8 mouse cellular contexts compared by ENCODE assay signal in the genomic region with DNA sequence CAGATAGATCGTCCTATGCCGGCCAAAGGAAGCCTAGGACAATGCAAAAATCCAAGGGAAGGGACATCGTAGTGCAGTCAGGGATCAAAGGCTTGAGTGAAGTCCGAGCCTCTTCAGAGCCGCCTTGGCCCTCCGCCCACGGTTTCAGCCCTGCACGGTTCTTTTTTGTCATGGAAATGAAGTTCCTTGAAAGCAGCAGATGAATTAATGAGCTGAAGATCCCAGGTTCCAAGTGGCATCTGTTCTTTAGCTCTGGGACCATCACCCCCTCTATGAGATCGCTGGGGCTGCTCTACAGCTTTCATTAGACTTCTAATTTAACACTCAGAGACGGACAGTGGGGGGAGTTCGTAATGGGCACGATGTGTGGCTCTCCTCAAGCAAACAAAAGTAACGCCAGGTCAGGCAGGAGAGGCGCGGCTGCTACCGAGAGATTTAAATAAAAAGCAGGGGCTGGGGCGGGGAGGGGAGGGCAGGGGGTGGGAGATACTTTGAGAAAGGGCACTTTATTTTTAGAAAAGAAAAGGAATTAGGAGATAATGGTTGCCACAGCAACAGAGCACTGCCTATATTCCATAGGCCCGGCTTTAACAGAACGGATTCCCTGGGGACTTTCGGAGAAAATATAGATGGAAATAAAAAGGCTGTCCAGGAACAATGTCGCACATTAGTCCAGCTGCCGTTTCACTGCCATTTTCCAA.
DNase-seq lines count a peak whose midpoint lies in the region; ATAC-seq and TF ChIP-seq lines count a peak whose summit lies in the region.

No protein-coding gene starts in this region.

- 8% methylated on average over 22 of the region's 22 CpGs for WGBS in embryonic facial prominence, embryonic 12.5 days

- no peak overlapping the region for H3K9ac ChIP-seq in embryonic facial prominence, embryonic 12.5 days

- H3K4me2 ChIP-seq in embryonic facial prominence, embryonic 12.5 days (replicated peaks) = peak overlapping the region; percentile 36

- intact Hi-C loops in heart, postnatal 25 days (cut with DNase I) = no loop called here

- no peaks in the 10 kb centered on the region for H3K36me3 ChIP-seq in E14TG2a.4 (ENCODE audit: insufficient read depth, low read length)
- no peaks in the 10 kb centered on the region for H3K36me3 ChIP-seq in embryonic facial prominence, embryonic 12.5 days

- H3K27me3 ChIP-seq in E14TG2a.4 (ENCODE audit: insufficient read depth, low read length) = peaks cover 35% of the 10 kb centered on the region
- H3K27me3 ChIP-seq in embryonic facial prominence, embryonic 12.5 days = 0 out of 2 replicates have a peak, but pooled peaks cover 8% of the 10 kb centered on the region

- DNase-seq in heart, adult 11 months = peak; percentile 34
- no peak for DNase-seq in heart, postnatal 25 days (ENCODE audit: low spot score)
- DNase-seq in mesoderm, embryonic 11.5 days (ENCODE audit: low read depth, low spot score) = peak; percentile 85
- DNase-seq in layer of hippocampus, adult 11-12 months (ENCODE audit: low spot score) = no peak
- no peak for DNase-seq in liver

- TF ChIP-seq CTCF in E14TG2a.4 (conservative IDR thresholded peaks at IDR 0.05; ENCODE audit: low read length) = no peak

- H3K9me3 ChIP-seq in E14TG2a.4 (ENCODE audit: low read length) = peaks cover 5% of the 10 kb centered on the region
- H3K9me3 ChIP-seq in embryonic facial prominence, embryonic 12.5 days = no peaks in the 10 kb centered on the region

- H3K27ac ChIP-seq in embryonic facial prominence, embryonic 12.5 days = no peak overlapping the region

- H3K4me1 ChIP-seq in E14TG2a.4 (replicated peaks; ENCODE audit: low read depth, low read length) = peaks cover 30% of the 10 kb centered on the region
- H3K4me1 ChIP-seq in embryonic facial prominence, embryonic 12.5 days = peaks cover 8% of the 10 kb centered on the region; the same call in 1 of the 2 replicates

- ATAC-seq in embryonic facial prominence, embryonic 12.5 days (ENCODE audit: insufficient number of reproducible peaks, insufficient read depth, low FRiP score, low TSS enrichment) = 0 out of 2 replicates have a peak, but pooled peaks have one; percentile 15
- ATAC-seq in activated CD4-positive, CD25-positive, alpha-beta regulatory T cell, adult 4 months = no peak

- peak overlapping the region; percentile 46; the same call in 1 of the 2 replicates for H3K4me3 ChIP-seq in E14TG2a.4 (replicated peaks; ENCODE audit: low read length)
- 0 out of 2 replicates have a peak overlapping the region, but pooled peaks have one; percentile 5 for H3K4me3 ChIP-seq in embryonic facial prominence, embryonic 12.5 days

Comparison
In these comparisons a context has a peak if more than half of its experiments do, and no peak if none do; other contexts are left out.
1. DNase-seq: peak in heart, adult 11 months (single experiment) and mesoderm, embryonic 11.5 days (single experiment); none in heart, postnatal 25 days (single experiment), layer of hippocampus, adult 11-12 months (single experiment) and liver (single experiment).